Mouse (Mus musculus) liver, adult 2 months (tissue): Measurements from ENCODE around the gene Synpo2.

Experiments used
- CTCF ChIP-seq: fragments of 200-500 bp; IDR thresholded peaks from 2 replicates; pipeline ENCODE4 v1.5.1; 2011; ENCODE audit warnings: low read depth, low read length, control low read depth
- POLR2A ChIP-seq: fragments of 200-500 bp; IDR thresholded peaks from 2 replicates; pipeline ENCODE4 v1.6.1; 2011; ENCODE audit warnings: low read length, control low read depth; ENCODE audit not compliant: insufficient read depth; ENCODE audit errors: extremely low read depth

- TF ChIP-seq CTCF = no peak
- no peak for TF ChIP-seq POLR2A
Observed at GRCm38 (mm10) chr3:123088284-123088683, 147.7 kb downstream of the Synpo2 start.
